ENCODE assay signal across 16 mouse cellular contexts in the genomic region with DNA sequence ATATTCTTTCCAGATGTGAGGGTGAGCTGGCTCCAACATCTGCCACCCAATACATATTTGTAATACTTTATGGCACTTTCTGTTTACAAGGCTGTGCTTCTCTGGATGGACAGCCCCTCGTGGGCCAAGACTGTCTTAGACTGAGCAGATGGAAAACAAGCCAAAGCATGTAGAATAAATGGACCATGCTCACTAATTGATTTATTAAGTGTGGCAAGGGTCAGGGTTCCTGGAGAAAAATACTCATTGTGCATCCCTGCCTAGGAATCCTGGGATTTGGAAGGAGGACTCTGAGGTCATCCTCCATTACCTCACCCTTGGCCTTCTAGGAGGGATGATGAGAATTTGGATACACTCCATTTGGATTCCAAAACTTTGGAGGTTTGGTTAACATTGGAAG.
DNase-seq lines count a peak whose midpoint lies in the region; ATAC-seq and TF ChIP-seq lines count a peak whose summit lies in the region.
"Had no signal": no experiment of that assay in that cellular context is flagged by ENCODE, and none has a peak within 500 bp of the region (broad histone marks: within the 10 kb centered on the region; RNA-seq: fewer than 3 reads in every experiment).

No protein-coding gene starts in this region.

- peak; percentile 57; the same call in 1 of the 2 replicates for ATAC-seq in stomach, embryonic 14.5 days (ENCODE audit: insufficient number of reproducible peaks, insufficient read depth, low FRiP score, low read depth)
- no peak for ATAC-seq in stomach, postnatal 0 days (ENCODE audit: low FRiP score, low TSS enrichment)
- ATAC-seq in forebrain, embryonic 15.5 days (replicated peaks): no peak
- ATAC-seq: inflammation-experienced regulatory T-cells, adult 6 months had no signal

- H3K36me3 ChIP-seq in stomach, embryonic 14.5 days (ENCODE audit: control insufficient read depth, insufficient read depth, low read length): no peaks in the 10 kb centered on the region
- H3K36me3 ChIP-seq in stomach, postnatal 0 days (ENCODE audit: control insufficient read depth, insufficient read depth, low read length): no peaks in the 10 kb centered on the region
- H3K36me3 ChIP-seq in forebrain, embryonic 15.5 days: no peaks in the 10 kb centered on the region
- H3K36me3 ChIP-seq: heart, embryonic 12.5 days had no signal

- H3K4me2 ChIP-seq in stomach, embryonic 14.5 days (replicated peaks; ENCODE audit: low read depth, low read length): no peak overlapping the region
- no peak overlapping the region for H3K4me2 ChIP-seq in stomach, postnatal 0 days (replicated peaks; ENCODE audit: low read depth)
- no peak overlapping the region for H3K4me2 ChIP-seq in forebrain, embryonic 15.5 days (replicated peaks)
- H3K4me2 ChIP-seq: heart, embryonic 12.5 days; liver, embryonic 11.5 days had no signal

- TF ChIP-seq EP300 in stomach, postnatal 0 days (optimal IDR thresholded peaks at IDR 0.05): no peak

- no peaks in the 10 kb centered on the region for H3K9me3 ChIP-seq in stomach, embryonic 14.5 days (ENCODE audit: control insufficient read depth, low read depth, low read length)
- no peaks in the 10 kb centered on the region for H3K9me3 ChIP-seq in stomach, postnatal 0 days (ENCODE audit: control insufficient read depth, low read length)
- no peaks in the 10 kb centered on the region for H3K9me3 ChIP-seq in forebrain, embryonic 15.5 days
- H3K9me3 ChIP-seq: heart, embryonic 12.5 days had no signal

- peak; percentile 5 to 6 for DNase-seq in heart, postnatal 10 days
- DNase-seq in heart, adult 9 months (ENCODE audit: low spot score in 2 of 2): no peak
- DNase-seq in stomach, postnatal 0 days (ENCODE audit: low spot score): no peak
- peak; percentile 4 for DNase-seq in lung, postnatal 36 days
- no peak for DNase-seq in thymus, postnatal 36 days
- DNase-seq in layer of hippocampus, adult 8-10 months (ENCODE audit: low spot score in 2 of 2): no peak
- DNase-seq: cerebellum, adult 18-20 months; heart, postnatal 4 days; kidney, postnatal 10 days; layer of hippocampus, adult 9-11 months; thymus, adult 18-20 months had no signal

- intact Hi-C loops in heart, postnatal 10 days (cut with DNase I): no loop called here

- no peaks in the 10 kb centered on the region for H3K4me1 ChIP-seq in stomach, embryonic 14.5 days (ENCODE audit: control insufficient read depth, insufficient read depth, low read length)
- no peaks in the 10 kb centered on the region for H3K4me1 ChIP-seq in stomach, postnatal 0 days (replicated peaks; ENCODE audit: control insufficient read depth, insufficient read depth)
- H3K4me1 ChIP-seq in forebrain, embryonic 15.5 days: no peaks in the 10 kb centered on the region
- H3K4me1 ChIP-seq: heart, embryonic 12.5 days had no signal

- no peaks in the 10 kb centered on the region for H3K27me3 ChIP-seq in stomach, embryonic 14.5 days (ENCODE audit: control insufficient read depth, insufficient read depth, low read length)
- no peaks in the 10 kb centered on the region; the same call in 1 of the 2 replicates for H3K27me3 ChIP-seq in stomach, postnatal 0 days (ENCODE audit: control insufficient read depth, insufficient read depth, low read length)
- no peaks in the 10 kb centered on the region for H3K27me3 ChIP-seq in forebrain, embryonic 15.5 days

- no peak overlapping the region for H3K9ac ChIP-seq in stomach, embryonic 14.5 days (replicated peaks; ENCODE audit: low read depth, low read length)
- no peak overlapping the region for H3K9ac ChIP-seq in stomach, postnatal 0 days (ENCODE audit: low read length)
- H3K9ac ChIP-seq in forebrain, embryonic 15.5 days (replicated peaks): no peak overlapping the region
- H3K9ac ChIP-seq: heart, embryonic 12.5 days had no signal

- TF ChIP-seq CTCF in stomach, postnatal 0 days (IDR thresholded peaks at IDR 0.05; ENCODE audit: low read depth): no peak

- WGBS in stomach, embryonic 14.5 days: 14% methylated on average over 1 of the region's 1 CpGs
- 35% methylated on average over 1 of the region's 1 CpGs for WGBS in stomach, postnatal 0 days
- 38% methylated on average over 1 of the region's 1 CpGs for WGBS in forebrain, embryonic 15.5 days

- H3K4me3 ChIP-seq in stomach, embryonic 14.5 days (ENCODE audit: low read depth, low read length): no peak overlapping the region
- H3K4me3 ChIP-seq in stomach, postnatal 0 days (ENCODE audit: low read depth, low read length): no peak overlapping the region
- H3K4me3 ChIP-seq in forebrain, embryonic 15.5 days: no peak overlapping the region
- H3K4me3 ChIP-seq: heart, embryonic 12.5 days had no signal

- no peak overlapping the region for H3K27ac ChIP-seq in stomach, embryonic 14.5 days (ENCODE audit: low read length)
- H3K27ac ChIP-seq in stomach, postnatal 0 days (replicated peaks): no peak overlapping the region
- no peak overlapping the region for H3K27ac ChIP-seq in forebrain, embryonic 15.5 days (replicated peaks)

Comparison
In these comparisons a context has a peak if more than half of its experiments do, and no peak if none do; other contexts are left out.
1. DNase-seq: peak in heart, postnatal 10 days (2 of 2) and lung, postnatal 36 days (single experiment); none in heart, adult 9 months (0 of 2), stomach, postnatal 0 days (single experiment), thymus, postnatal 36 days (0 of 2) and layer of hippocampus, adult 8-10 months (0 of 2).